Mouse (Mus musculus) mouse trophoblast stem cell (cell line): ENCODE measurements around the gene Bbs4.
"Not testable (repeated sequence)": the region's sequence is repeated elsewhere in the genome, so short reads cannot be mapped to it uniquely, and the experiment has no call there.

Experiments used
- in situ Hi-C, 2 experiments: fragments of 300-500 bp; cut with MseI, MboI; formaldehyde crosslinking; loops; 2 replicates in 1 of 2; 3 replicates in 1 of 2; pipeline ENCODE4 v1.15.1; 2025

Bbs4 gene

GRCm38 (mm10) chr9:59353253-59353639 lies at the start of gene Bbs4:
TSS of gene Bbs4 (minus strand) at chr9:59353508.
- in situ Hi-C loops: no loop called here

- in situ Hi-C loops: no loop called here
These were observed 35.8 kb upstream of the Bbs4 start for GRCm38 (mm10) chr9:59389086-59389485.

- in situ Hi-C loops: no loop called here
These were observed 35.0 kb upstream of the Bbs4 start for GRCm38 (mm10) chr9:59388311-59388710.

- in situ Hi-C loops: no loop called here
These were observed 34.2 kb upstream of the Bbs4 start for GRCm38 (mm10) chr9:59387461-59387860.

- in situ Hi-C loops: no loop called here
These were observed 22.3 kb upstream of the Bbs4 start for GRCm38 (mm10) chr9:59375626-59376025.

GRCm38 (mm10) chr9:59369646-59370045 lies 16.3 kb upstream of the Bbs4 start:
- in situ Hi-C loops: no loop called here

- in situ Hi-C loops: no loop called here
These were observed 15.9 kb upstream of the Bbs4 start for GRCm38 (mm10) chr9:59369220-59369619.

GRCm38 (mm10) chr9:59360487-59360886 lies 7.2 kb upstream of the Bbs4 start:
- in situ Hi-C loops: not testable (repeated sequence)

GRCm38 (mm10) chr9:59358041-59358440 lies 4.7 kb upstream of the Bbs4 start:
- in situ Hi-C loops: not testable (repeated sequence)

- in situ Hi-C loops: no loop called here
These were observed 589 bp downstream of the Bbs4 start for GRCm38 (mm10) chr9:59352586-59353252.

GRCm38 (mm10) chr9:59346176-59346575 lies 7.1 kb downstream of the Bbs4 start:
- in situ Hi-C loops: no loop called here

- in situ Hi-C loops: no loop called here
These were observed 13.3 kb downstream of the Bbs4 start for GRCm38 (mm10) chr9:59340002-59340401.

GRCm38 (mm10) chr9:59339107-59339506 lies 14.2 kb downstream of the Bbs4 start:
- in situ Hi-C loops: no loop called here

- in situ Hi-C loops: no loop called here
These were observed 14.9 kb downstream of the Bbs4 start for GRCm38 (mm10) chr9:59338411-59338810.

- in situ Hi-C loops: no loop called here
These were observed 15.4 kb downstream of the Bbs4 start for GRCm38 (mm10) chr9:59337889-59338288.

GRCm38 (mm10) chr9:59336539-59336938 lies 16.8 kb downstream of the Bbs4 start:
- in situ Hi-C loops: no loop called here

- in situ Hi-C loops: no loop called here
These were observed 23.3 kb downstream of the Bbs4 start for GRCm38 (mm10) chr9:59330055-59330454.

GRCm38 (mm10) chr9:59324351-59324750 lies 29.0 kb downstream of the Bbs4 start:
- in situ Hi-C loops: no loop called here

GRCm38 (mm10) chr9:59316206-59316605 lies 37.1 kb downstream of the Bbs4 start:
- in situ Hi-C loops: no loop called here

- in situ Hi-C loops: no loop called here
These were observed 42.0 kb downstream of the Bbs4 start for GRCm38 (mm10) chr9:59311284-59311670.

GRCm38 (mm10) chr9:59310582-59311283 lies 42.6 kb downstream of the Bbs4 start:
- in situ Hi-C loops: no loop called here

GRCm38 (mm10) chr9:59307890-59308289 lies 45.4 kb downstream of the Bbs4 start:
- in situ Hi-C loops: no loop called here

GRCm38 (mm10) chr9:59296419-59296818 lies 56.9 kb downstream of the Bbs4 start:
- in situ Hi-C loops: no loop called here
